Mouse (Mus musculus) layer of hippocampus, adult 2 months (tissue): ENCODE measurements around the gene Mok. TPM values are rescaled to one million over a fixed set of nuclear protein-coding genes. Genes with fewer than 3 reads are reported as not detected.

Source experiments
- DNase-seq, 2 experiments: peaks; one replicate each; pipeline ENCODE4 v3.0.0; 2022; ENCODE audit warnings: low spot score in 2 of 2
- H3K27ac ChIP-seq: fragments of 200-600 bp; 2 replicates; pipeline ENCODE4 v1.8.1; 2022
- H3K4me3 ChIP-seq: fragments of 200-600 bp; 2 replicates; pipeline ENCODE4 v1.8.1; 2022; ENCODE audit warnings: mild to moderate bottlenecking
- CTCF ChIP-seq: fragments of 200-600 bp; conservative IDR thresholded peaks from 2 replicates; pipeline ENCODE4 v1.8.1; 2022; ENCODE audit warnings: antibody characterized with exemption, mild to moderate bottlenecking, moderate library complexity
- total RNA-seq, 2 experiments: library from RNA; stranded (reverse); gene quantifications; 2 replicates each; pipeline ENCODE4 v1.2.3; 2021

Mok gene
- total RNA-seq, 2 experiments from 2014 or later, result 10.4 to 13.7 TPM

- no peak overlapping the region for H3K4me3 ChIP-seq
- no peak for DNase-seq
- no peak overlapping the region for H3K27ac ChIP-seq
- no peak for TF ChIP-seq CTCF
Measured at GRCm38 (mm10) chr12:110819367-110819766, 21.4 kb downstream of the Mok start.

DNA sequence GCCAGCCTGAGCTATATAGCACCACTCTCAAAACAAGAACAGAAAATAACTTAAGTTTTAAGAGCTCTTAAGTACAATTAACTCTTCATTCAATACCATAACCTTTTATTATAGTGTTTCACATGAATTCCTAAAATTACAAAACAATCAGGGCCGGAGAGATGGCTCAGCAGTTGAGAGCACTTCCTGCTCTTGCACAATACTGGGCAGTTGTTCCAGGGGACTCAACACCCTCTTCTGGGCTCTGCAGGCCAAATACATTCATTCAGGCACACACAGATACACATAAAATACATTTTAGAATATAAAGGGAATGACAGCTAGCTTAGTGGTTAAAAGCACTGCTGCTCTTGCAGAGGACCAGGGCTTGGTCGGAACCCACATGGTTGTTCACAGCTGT is 23.9 kb downstream of the Mok start:
- no peak for TF ChIP-seq CTCF
- H3K4me3 ChIP-seq, result no peak overlapping the region
- DNase-seq, result no peak
- no peak overlapping the region for H3K27ac ChIP-seq

GRCm38 (mm10) chr12:110814924-110815323 is 25.8 kb downstream of the Mok start:
- H3K27ac ChIP-seq, result no peak overlapping the region
- DNase-seq, result no peak
- TF ChIP-seq CTCF, result no peak
- no peak overlapping the region for H3K4me3 ChIP-seq

DNA sequence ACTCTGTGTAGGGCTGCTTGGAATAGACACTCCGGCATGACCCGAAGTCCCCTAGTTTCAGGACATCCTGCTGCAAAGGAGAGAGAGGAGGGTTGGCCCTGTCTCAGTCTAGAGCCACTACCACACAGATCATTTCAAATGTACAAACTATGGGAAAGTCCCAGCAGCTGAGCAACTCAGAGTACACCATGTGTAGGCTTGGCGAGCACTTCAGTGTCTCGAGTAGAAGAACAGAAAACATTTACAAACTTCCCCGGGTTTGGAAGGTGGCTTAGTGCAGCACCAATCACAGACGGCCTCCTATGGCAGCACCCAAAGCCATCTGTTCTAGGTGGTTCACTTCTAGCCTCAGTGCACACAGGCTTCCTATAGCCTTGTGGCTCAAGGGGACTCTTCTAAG is 27.1 kb downstream of the Mok start:
- DNase-seq, result no peak
- no peak for TF ChIP-seq CTCF
- no peak overlapping the region for H3K27ac ChIP-seq
- H3K4me3 ChIP-seq, result no peak overlapping the region

GRCm38 (mm10) chr12:110813132-110813531 is 27.6 kb downstream of the Mok start:
- H3K4me3 ChIP-seq, result no peak overlapping the region
- TF ChIP-seq CTCF, result no peak
- H3K27ac ChIP-seq, result no peak overlapping the region
- DNase-seq, result no peak

DNA sequence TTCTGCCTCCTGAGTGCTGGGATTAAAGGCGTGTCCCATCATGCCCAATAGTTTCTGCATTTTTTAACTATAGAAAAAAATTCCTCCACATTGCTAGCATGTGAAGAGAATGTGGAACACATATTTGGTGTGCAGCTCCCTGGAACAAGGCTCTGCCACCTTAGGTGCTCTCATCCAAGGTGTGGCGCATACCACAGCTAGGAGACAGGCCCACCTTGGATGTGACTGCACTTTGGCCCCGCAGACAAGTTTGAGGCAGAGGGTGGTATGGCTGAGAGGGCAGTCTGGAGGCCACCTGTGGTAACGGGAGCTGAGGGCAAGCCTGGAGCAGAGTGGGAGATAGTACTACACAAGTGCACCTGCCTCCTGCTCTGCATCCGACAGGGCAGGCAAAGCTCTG is 31.9 kb downstream of the Mok start:
- TF ChIP-seq CTCF, result no peak
- Histone ChIP-seq H3K4me3 (no peak overlapping the region), H3K27ac (no peak overlapping the region)
- DNase-seq, result no peak

DNA sequence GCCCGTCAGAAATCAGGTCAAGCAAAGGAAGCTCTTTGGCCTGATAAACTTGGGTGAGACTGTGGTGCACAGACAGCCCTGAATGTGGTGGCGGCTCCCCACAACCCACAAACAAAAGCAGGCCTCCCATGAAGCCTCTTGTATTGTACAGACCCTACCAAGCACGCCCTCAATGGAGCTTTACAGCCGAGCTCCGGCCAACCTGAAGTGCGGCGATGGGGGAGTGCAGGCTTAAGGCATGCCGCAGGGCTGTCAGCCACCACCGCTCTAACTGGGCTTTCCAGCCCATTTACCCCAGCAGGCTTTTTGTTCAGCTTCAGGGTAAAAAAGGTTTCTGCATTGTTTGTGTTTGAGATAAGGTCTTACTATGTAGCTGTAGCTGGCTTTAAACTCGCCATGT is 32.3 kb downstream of the Mok start:
- DNase-seq, result no peak
- Histone ChIP-seq H3K4me3 (no peak overlapping the region), H3K27ac (no peak overlapping the region)
- TF ChIP-seq CTCF, result no peak

DNA sequence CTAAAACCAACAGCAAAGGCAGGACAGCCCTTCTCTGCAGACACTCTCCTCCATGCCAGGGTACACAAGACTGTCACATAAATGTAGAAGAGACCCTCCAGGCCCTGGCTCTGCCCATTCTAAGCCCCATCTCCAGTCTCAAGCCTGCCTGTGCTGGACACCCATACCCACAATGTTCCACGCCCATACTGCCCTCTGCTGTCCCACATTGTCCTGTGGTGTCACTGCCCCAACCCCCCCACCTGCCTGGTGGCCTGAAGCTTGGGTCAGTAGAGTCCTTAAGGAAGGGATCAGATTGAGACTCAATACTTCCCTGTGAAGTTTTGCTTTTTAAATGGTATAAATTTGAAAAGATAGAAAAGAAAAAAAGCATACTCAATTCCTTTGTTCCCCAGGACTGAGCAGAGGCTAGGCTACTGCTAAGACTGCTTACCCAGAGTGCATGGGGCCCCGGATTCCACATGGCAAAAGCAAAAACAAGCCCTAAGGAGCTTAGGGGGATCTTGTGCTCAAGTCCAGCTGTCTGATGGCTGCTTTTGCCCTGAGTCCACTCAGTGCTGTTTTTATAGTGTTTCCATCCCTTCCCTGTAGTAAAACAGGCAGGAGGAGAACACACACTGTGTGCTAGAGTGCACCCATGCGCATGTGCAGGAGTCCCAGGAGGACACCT is 34.3 kb downstream of the Mok start:
- peak; percentile 65 for TF ChIP-seq CTCF
- peak overlapping the region; percentile 24; the same call in 1 of the 2 replicates for H3K27ac ChIP-seq
- DNase-seq, result peak in 1 of 2 experiments; percentile 57
- H3K4me3 ChIP-seq, result no peak overlapping the region

- TF ChIP-seq CTCF, result no peak; the same call in 1 of the 2 replicates
- DNase-seq, result no peak
- H3K4me3 ChIP-seq, result no peak overlapping the region
Measured at GRCm38 (mm10) chr12:110804261-110804660, 36.5 kb downstream of the Mok start.

DNA sequence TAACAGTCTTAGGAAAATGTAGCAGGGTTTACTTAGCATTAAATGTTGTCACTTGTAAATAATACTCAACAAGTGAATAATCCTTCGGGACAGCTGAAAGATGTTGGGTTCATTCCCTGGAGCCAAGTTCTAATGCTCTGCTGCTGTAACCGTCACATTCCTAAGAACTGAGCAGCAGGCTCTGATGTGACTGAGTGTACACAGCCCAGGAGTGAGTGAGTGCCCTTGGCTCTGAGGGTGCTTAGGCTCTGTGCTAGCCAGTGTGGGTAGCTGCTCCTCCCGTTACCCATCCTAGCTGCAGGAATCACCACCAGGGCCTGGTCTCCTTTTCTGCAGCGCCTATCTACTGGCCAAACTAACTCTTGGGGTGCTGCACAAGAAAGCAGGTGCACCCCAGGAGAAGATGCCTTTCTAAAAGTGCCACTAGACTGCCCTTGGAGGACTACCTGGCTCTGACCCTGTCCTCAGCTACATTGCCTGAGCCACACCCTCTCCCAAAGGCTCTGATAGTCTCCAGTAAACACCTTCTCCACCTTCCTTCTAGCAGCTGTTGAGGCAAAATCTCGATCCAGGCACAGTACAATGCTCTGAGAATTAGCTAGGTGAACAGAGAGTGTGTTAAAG is 38.0 kb downstream of the Mok start:
- TF ChIP-seq CTCF, result no peak
- Histone ChIP-seq H3K27ac (peak overlapping the region; percentile 47), H3K4me3 (no peak overlapping the region)
- no peak for DNase-seq

More at GRCm38 (mm10) chr12:110804261-110804660, 36.5 kb downstream of the Mok start:
- peak overlapping the region; percentile 48; the same call in 1 of the 2 replicates for H3K27ac ChIP-seq

DNA sequence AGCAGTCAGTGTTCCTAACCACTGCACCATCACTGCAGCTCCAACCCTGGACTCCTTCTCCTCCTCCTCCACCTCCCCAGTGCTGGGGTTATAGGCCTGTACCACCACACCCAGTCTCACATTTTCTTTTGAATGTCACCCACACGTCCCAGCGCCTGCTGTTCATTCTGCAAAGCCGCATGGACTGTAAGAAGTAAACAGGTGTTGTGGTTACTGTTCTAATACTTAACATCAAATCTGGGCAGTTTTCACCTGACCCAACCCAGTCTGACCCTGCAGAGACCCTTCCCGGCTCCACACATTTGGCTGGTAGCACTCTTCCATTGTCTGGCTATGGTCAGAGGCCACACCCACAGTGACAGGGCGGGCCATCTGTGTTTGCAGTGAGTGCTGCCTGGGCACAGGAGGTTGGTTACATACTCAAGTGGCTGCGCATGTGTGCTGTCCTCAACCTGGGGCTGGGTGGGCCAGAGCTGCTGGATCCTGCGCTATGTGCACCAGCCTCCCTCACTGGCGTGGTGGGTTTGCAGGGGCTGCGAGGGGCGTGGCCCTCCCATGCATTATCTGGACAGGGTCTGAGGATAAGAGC is 38.8 kb downstream of the Mok start:
- Histone ChIP-seq H3K4me3 (no peak overlapping the region), H3K27ac (peak overlapping the region; percentile 47; the same call in 1 of the 2 replicates)
- no peak for TF ChIP-seq CTCF
- no peak for DNase-seq

DNA sequence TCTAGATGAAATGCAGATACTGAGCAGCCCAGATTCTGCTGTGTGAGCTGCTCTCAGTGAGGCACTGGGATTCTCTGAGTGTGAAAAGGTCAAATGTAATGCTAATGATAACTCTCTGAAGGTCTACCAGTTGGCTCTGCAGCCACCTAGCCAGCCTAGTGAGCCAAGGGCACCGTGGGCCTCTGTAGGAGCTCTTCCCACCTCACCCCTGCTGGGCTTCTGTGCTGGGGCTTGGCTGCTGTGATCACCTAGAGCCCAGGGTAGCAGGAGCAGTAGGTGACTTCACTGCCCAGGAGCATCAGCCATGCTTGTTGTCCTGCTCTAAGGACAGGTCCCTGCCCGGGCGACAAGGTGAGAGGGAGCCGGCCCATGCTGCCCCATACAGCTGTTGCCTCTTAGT is 41.5 kb downstream of the Mok start:
- Histone ChIP-seq H3K27ac (peak overlapping the region; percentile 11), H3K4me3 (no peak overlapping the region)
- TF ChIP-seq CTCF, result no peak
- DNase-seq, result no peak

DNA sequence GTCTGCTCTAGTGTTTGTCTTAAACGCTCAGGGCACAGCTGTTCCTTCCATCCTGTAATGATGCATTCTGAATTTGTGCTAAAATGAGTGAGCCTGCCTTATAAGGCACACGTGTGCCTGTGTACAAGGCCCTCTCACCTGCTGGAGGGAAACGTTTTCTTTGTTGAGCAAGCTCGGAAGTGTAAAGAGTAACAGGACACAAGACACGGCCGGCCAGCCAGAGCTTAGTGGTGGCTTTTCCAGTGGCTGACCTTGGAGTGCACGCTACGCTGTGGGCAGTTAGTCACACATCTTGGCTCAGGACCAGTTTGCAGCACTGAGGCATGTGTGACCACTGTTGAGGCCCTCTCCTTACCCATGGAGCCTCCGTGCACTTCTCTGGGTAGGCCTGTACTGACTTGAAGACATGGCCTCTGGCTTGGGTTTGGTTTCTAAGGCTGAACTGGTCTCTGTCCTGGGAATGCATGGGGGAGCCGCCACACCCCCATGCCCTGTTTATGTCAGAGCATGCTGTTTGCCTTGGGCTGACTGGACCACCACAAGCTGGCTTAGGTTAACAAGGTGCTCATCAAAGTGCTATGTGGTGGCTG is 42.8 kb downstream of the Mok start:
- TF ChIP-seq CTCF, result no peak
- Histone ChIP-seq H3K27ac (peak overlapping the region; percentile 39; the same call in 1 of the 2 replicates), H3K4me3 (no peak overlapping the region)
- no peak for DNase-seq
